Mouse (Mus musculus) midbrain, postnatal 0 days (tissue): ENCODE results near the gene Exosc5. TPM values are rescaled to one million over a fixed set of nuclear protein-coding genes. Genes with fewer than 3 reads are reported as not detected.

Experiments
- ATAC-seq: fragments of 200-750 bp; cut with Nextera tagmentation; 2 replicates; pipeline ENCODE4 v1.8.0; 2017; ENCODE audit warnings: moderate number of reproducible peaks, mild to moderate bottlenecking, moderate TSS enrichment, moderate library complexity; ENCODE audit not compliant: low FRiP score
- DNase-seq: peaks from one replicate; pipeline ENCODE4 v3.0.0-alpha.2; 2015; ENCODE audit warnings: low spot score
- H3K27ac ChIP-seq: fragments of 300-500 bp; sonication (generic); 2 replicates; pipeline ENCODE4 v1.5.1; 2014; ENCODE audit warnings: low read depth, mild to moderate bottlenecking, low read length, mixed read lengths
- H3K27me3 ChIP-seq: fragments of 300-500 bp; sonication (generic); 2 replicates; pipeline ENCODE4 v1.6.1; 2014; ENCODE audit warnings: low read length, control low read depth, mixed read lengths; ENCODE audit not compliant: insufficient read depth
- H3K36me3 ChIP-seq: fragments of 300-500 bp; sonication (generic); 2 replicates; pipeline ENCODE4 v1.6.1; 2014; ENCODE audit warnings: low read length, control low read depth, mixed read lengths; ENCODE audit not compliant: insufficient read depth
- H3K4me1 ChIP-seq: fragments of 300-500 bp; sonication (generic); 2 replicates; pipeline ENCODE4 v1.6.1; 2014; ENCODE audit warnings: mild to moderate bottlenecking, control low read depth, antibody characterized with exemption, low read length, mixed read lengths; ENCODE audit not compliant: insufficient read depth
- H3K4me2 ChIP-seq: fragments of 300-500 bp; sonication (generic); 2 replicates; pipeline ENCODE4 v1.6.1; 2014; ENCODE audit warnings: low read depth, mild to moderate bottlenecking, low read length, mixed read lengths; ENCODE audit not compliant: poor library complexity, severe bottlenecking
- H3K4me3 ChIP-seq: fragments of 300-500 bp; sonication (generic); 2 replicates; pipeline ENCODE4 v1.5.1; 2014; ENCODE audit warnings: low read depth, mild to moderate bottlenecking, low read length, moderate library complexity
- H3K9ac ChIP-seq: fragments of 300-500 bp; sonication (generic); replicated peaks from 2 replicates; pipeline ENCODE4 v1.6.1; 2014; ENCODE audit warnings: mild to moderate bottlenecking, low read length, moderate library complexity, mixed read lengths; ENCODE audit not compliant: poor library complexity, severe bottlenecking
- H3K9me3 ChIP-seq: fragments of 300-500 bp; sonication (generic); 2 replicates; pipeline ENCODE4 v1.6.1; 2016; ENCODE audit warnings: low read length, control low read depth
- CTCF ChIP-seq: IDR thresholded peaks from 2 replicates; pipeline ENCODE4 v1.5.1; 2016; ENCODE audit warnings: antibody characterized with exemption, mild to moderate bottlenecking
- WGBS: fragments of 180-500 bp; shearing (Covaris S2); extraction: QIAGEN DNeasy Blood & Tissue Kit; methylation state at CpG from one replicate; pipeline ENCODE4 v1.1.7; 2014; 5-methylcytosine and 5-hydroxymethylcytosine counted together
- polyA plus RNA-seq: library from polyadenylated mRNA; unstranded; fragments of >200 nt; fragmentation: Nextera tagmentation; extraction: Ambion mirVana; gene quantifications from 2 replicates; pipeline ENCODE4 v1.2.1, GENCODE M21; 2015
- total RNA-seq: library from RNA; depleted of rRNA; stranded (reverse); fragments of >200 nt; gene quantifications from 2 replicates; pipeline ENCODE4 v1.2.3, GENCODE M21; 2014

The Exosc5 gene
- total and polyA plus RNA-seq, 2 experiments from 2014 or later, result 27.3 to 29.4 TPM

- no peak overlapping the region for H3K4me3 ChIP-seq
- no peak for ATAC-seq
- H3K4me2 ChIP-seq, result no peak overlapping the region
- no peak overlapping the region for H3K27ac ChIP-seq
- DNase-seq, result no peak
- 39% methylated on average over 5 of the region's 5 CpGs for WGBS
- no peak for TF ChIP-seq CTCF
- peaks cover 6% of the 10 kb centered on the region for H3K4me1 ChIP-seq
- H3K27me3 ChIP-seq, result peaks cover 42% of the 10 kb centered on the region
- H3K9ac ChIP-seq, result no peak overlapping the region
- no peaks in the 10 kb centered on the region for H3K9me3 ChIP-seq
- no peaks in the 10 kb centered on the region for H3K36me3 ChIP-seq
Measured at GRCm38 (mm10) chr7:25690051-25690450, 31.1 kb downstream of the Exosc5 start.

GRCm38 (mm10) chr7:25694104-25694503 is 35.1 kb downstream of the Exosc5 start:
- TF ChIP-seq CTCF, result no peak
- 35% methylated on average over 8 of the region's 8 CpGs for WGBS

GRCm38 (mm10) chr7:25699851-25700250 is 40.9 kb downstream of the Exosc5 start:
- H3K4me3 ChIP-seq, result no peak overlapping the region
- H3K27ac ChIP-seq, result no peak overlapping the region
- no peaks in the 10 kb centered on the region for H3K9me3 ChIP-seq
- H3K27me3 ChIP-seq, result no peaks in the 10 kb centered on the region
- H3K4me1 ChIP-seq, result no peaks in the 10 kb centered on the region
- DNase-seq (no peak), ATAC-seq (no peak)
- H3K4me2 ChIP-seq, result no peak overlapping the region
- H3K9ac ChIP-seq, result no peak overlapping the region
- TF ChIP-seq CTCF, result no peak
- no peaks in the 10 kb centered on the region for H3K36me3 ChIP-seq
- WGBS, result 54% methylated on average over 13 of the region's 13 CpGs

More at GRCm38 (mm10) chr7:25694104-25694503, 35.1 kb downstream of the Exosc5 start:
- H3K27me3 ChIP-seq, result peaks cover 17% of the 10 kb centered on the region; the same call in 1 of the 2 replicates
- H3K4me1 ChIP-seq, result no peaks in the 10 kb centered on the region; the same call in 1 of the 2 replicates
- ATAC-seq (peak; percentile 61), DNase-seq (no peak)
- H3K9me3 ChIP-seq, result no peaks in the 10 kb centered on the region
- H3K9ac ChIP-seq, result no peak overlapping the region
- peak overlapping the region; percentile 47; the same call in 1 of the 2 replicates for H3K27ac ChIP-seq
- no peak overlapping the region for H3K4me3 ChIP-seq
- H3K36me3 ChIP-seq, result no peaks in the 10 kb centered on the region
- no peak overlapping the region for H3K4me2 ChIP-seq

- Histone ChIP-seq H3K4me2 (no peak overlapping the region), H3K4me3 (no peak overlapping the region), H3K27ac (no peak overlapping the region), H3K4me1 (no peaks in the 10 kb centered on the region), H3K36me3 (no peaks in the 10 kb centered on the region), H3K9me3 (no peaks in the 10 kb centered on the region), H3K27me3 (no peaks in the 10 kb centered on the region), H3K9ac (no peak overlapping the region)
- TF ChIP-seq CTCF, result peak; percentile 29; the same call in 1 of the 2 replicates
- 78% methylated on average over 12 of the region's 12 CpGs for WGBS
- ATAC-seq (no peak), DNase-seq (no peak)
Measured at GRCm38 (mm10) chr7:25700732-25701131, 41.8 kb downstream of the Exosc5 start.

- Histone ChIP-seq H3K27me3 (no peaks in the 10 kb centered on the region), H3K4me1 (no peaks in the 10 kb centered on the region), H3K36me3 (no peaks in the 10 kb centered on the region), H3K9ac (no peak overlapping the region), H3K27ac (no peak overlapping the region), H3K9me3 (no peaks in the 10 kb centered on the region), H3K4me3 (no peak overlapping the region), H3K4me2 (no peak overlapping the region)
- peak; percentile 15; the same call in 1 of the 2 replicates for TF ChIP-seq CTCF
- 96% methylated on average over 2 of the region's 2 CpGs for WGBS
- ATAC-seq, result no peak
- DNase-seq, result no peak
Measured at GRCm38 (mm10) chr7:25702350-25702749, 43.4 kb downstream of the Exosc5 start.

- Histone ChIP-seq H3K9ac (no peak overlapping the region), H3K36me3 (no peaks in the 10 kb centered on the region), H3K27ac (no peak overlapping the region), H3K4me3 (peak overlapping the region; percentile 29; the same call in 1 of the 2 replicates), H3K9me3 (no peaks in the 10 kb centered on the region), H3K27me3 (no peaks in the 10 kb centered on the region), H3K4me2 (peak overlapping the region; percentile 75), H3K4me1 (no peaks in the 10 kb centered on the region)
- WGBS, result 28% methylated on average over 10 of the region's 10 CpGs
- no peak for DNase-seq
- no peak for TF ChIP-seq CTCF
- peak; percentile 20; the same call in 1 of the 2 replicates for ATAC-seq
Measured at GRCm38 (mm10) chr7:25703793-25704494, 45.0 kb downstream of the Exosc5 start.
